Mouse (Mus musculus) limb, embryonic 11.5 days (tissue): Measurements from ENCODE around the gene Cep72. TPM values are rescaled to one million over a fixed set of nuclear protein-coding genes. Genes with fewer than 3 reads are reported as not detected.
"Not testable (repeated sequence)": the region's sequence is repeated elsewhere in the genome, so short reads cannot be mapped to it uniquely, and the experiment has no call there.

Experiments
- ATAC-seq: fragments of 200-750 bp; cut with Nextera tagmentation; 2 replicates; pipeline ENCODE4 v1.8.0; 2017; ENCODE audit warnings: low read depth; ENCODE audit not compliant: insufficient number of reproducible peaks, low FRiP score, low TSS enrichment
- DNase-seq: peaks from one replicate; pipeline ENCODE4 v3.0.0-alpha.2; 2015; ENCODE audit warnings: low spot score
- H3K27ac ChIP-seq: fragments of 300-500 bp; sonication (generic); replicated peaks from 2 replicates; pipeline ENCODE4 v1.5.1; 2014; ENCODE audit warnings: low read depth, mild to moderate bottlenecking, low read length
- H3K27me3 ChIP-seq: fragments of 300-500 bp; sonication (generic); 2 replicates; pipeline ENCODE4 v1.6.1; 2014; ENCODE audit warnings: mild to moderate bottlenecking, low read length, mixed read lengths; ENCODE audit not compliant: control insufficient read depth, insufficient read depth
- H3K36me3 ChIP-seq: fragments of 300-500 bp; sonication (generic); 2 replicates; pipeline ENCODE4 v1.6.1; 2014; ENCODE audit warnings: mild to moderate bottlenecking, low read length, moderate library complexity, mixed read lengths; ENCODE audit not compliant: control insufficient read depth, insufficient read depth
- H3K4me1 ChIP-seq: fragments of 300-500 bp; sonication (generic); 2 replicates; pipeline ENCODE4 v1.6.1; 2014; ENCODE audit warnings: low read length, mixed read lengths; ENCODE audit not compliant: control insufficient read depth, insufficient read depth
- H3K4me2 ChIP-seq: fragments of 300-500 bp; sonication (generic); 2 replicates; pipeline ENCODE4 v1.6.1; 2014; ENCODE audit warnings: low read depth, mild to moderate bottlenecking, moderate library complexity; ENCODE audit not compliant: severe bottlenecking
- H3K4me3 ChIP-seq: fragments of 300-500 bp; sonication (generic); 2 replicates; pipeline ENCODE4 v1.5.1; 2014; ENCODE audit warnings: low read depth, low read length
- H3K9ac ChIP-seq: fragments of 300-500 bp; sonication (generic); 2 replicates; pipeline ENCODE4 v1.6.1; 2014; ENCODE audit warnings: mild to moderate bottlenecking, low read length
- H3K9me3 ChIP-seq: fragments of 300-500 bp; sonication (generic); 2 replicates; pipeline ENCODE4 v1.6.1; 2016; ENCODE audit warnings: low read length; ENCODE audit not compliant: control insufficient read depth
- WGBS: fragments of 180-500 bp; shearing (Covaris S2); extraction: QIAGEN DNeasy Blood & Tissue Kit; methylation state at CpG from one replicate; pipeline ENCODE4 v1.1.7; 2014; 5-methylcytosine and 5-hydroxymethylcytosine counted together
- polyA plus RNA-seq: library from polyadenylated mRNA; unstranded; fragments of >200 nt; fragmentation: Nextera tagmentation; extraction: Ambion mirVana; gene quantifications from 2 replicates; pipeline ENCODE4 v1.2.1, GENCODE M21; 2014

Gene Cep72
- polyA plus RNA-seq, 1 experiment from 2014 or later, result 23.4 TPM

DNA sequence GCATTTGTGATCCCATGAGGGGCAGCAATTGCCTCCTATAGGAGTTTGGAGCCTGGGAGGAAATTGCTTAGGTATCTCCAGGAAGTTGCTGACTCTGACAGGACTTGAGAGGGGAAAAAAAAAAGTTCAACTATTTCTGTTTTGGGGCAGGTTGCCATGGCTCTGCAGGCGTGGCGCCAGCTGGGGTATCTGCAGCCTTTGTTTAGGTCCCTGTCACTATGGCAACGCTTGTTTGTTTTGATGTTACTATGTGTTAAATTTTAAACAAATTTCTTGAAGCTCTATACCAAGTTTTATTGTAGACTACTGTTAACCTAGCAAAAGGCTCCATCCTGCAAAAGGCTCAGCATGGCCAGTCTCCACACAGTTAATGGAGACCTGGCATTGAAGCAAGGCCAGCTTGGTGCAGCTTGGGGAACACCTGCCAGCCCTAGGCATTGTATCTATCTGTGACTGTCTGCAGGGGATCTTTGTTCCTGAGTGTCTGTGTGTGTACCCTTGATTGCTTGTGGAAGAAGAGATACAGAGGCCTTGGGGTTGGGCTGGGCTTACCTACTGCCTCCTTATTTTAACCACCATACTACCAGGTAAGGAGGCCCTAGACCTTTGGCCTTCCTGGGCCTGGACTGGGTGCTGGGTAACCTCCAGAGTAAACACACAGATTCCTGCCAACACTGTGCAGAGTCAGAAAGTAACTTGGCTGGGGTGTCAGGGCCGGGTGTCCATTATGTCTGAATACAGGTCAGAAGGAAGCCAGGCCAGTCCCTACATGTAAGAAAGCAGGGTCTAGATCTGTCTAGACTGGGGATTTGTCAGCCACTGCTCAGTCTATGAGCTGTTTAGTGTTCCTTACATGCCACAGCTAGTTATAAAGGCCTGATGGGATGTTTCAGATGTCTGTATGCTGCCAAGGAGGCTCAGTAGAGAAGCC is 36.7 kb downstream of the Cep72 start:
- Histone ChIP-seq H3K9ac (no peak overlapping the region), H3K27ac (no peak overlapping the region), H3K27me3 (no peaks in the 10 kb centered on the region), H3K4me3 (no peak overlapping the region), H3K4me2 (no peak overlapping the region), H3K4me1 (no peaks in the 10 kb centered on the region), H3K36me3 (no peaks in the 10 kb centered on the region), H3K9me3 (no peaks in the 10 kb centered on the region)
- ATAC-seq (no peak), DNase-seq (no peak)
- 75% methylated on average over 4 of the region's 4 CpGs for WGBS

DNA sequence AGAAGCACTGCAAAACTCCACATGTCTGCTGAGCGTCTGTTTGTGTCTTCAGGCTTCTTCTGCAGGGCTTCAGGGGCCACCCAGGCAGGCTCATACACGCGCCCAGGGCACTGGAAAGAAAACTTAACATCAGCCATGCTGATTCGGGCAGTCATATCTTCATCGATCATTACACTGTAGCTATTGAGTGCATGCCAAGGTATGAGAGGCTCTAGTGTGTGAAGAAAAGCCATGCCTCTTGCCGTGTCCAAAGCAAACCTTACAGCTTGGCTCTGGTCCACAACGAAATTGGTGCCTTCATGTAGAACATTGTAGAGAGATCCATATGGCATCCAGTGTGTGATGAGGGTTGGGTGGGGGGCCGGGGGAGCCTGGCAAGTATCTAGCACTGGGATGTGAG is 43.1 kb downstream of the Cep72 start:
- DNase-seq, H3K4me3 ChIP-seq, H3K4me2 ChIP-seq, H3K27me3 ChIP-seq, H3K36me3 ChIP-seq, H3K9ac ChIP-seq, H3K27ac ChIP-seq, ATAC-seq, H3K4me1 ChIP-seq, H3K9me3 ChIP-seq: not testable (repeated sequence)
- WGBS, result 86% methylated on average over 8 of the region's 8 CpGs

DNA sequence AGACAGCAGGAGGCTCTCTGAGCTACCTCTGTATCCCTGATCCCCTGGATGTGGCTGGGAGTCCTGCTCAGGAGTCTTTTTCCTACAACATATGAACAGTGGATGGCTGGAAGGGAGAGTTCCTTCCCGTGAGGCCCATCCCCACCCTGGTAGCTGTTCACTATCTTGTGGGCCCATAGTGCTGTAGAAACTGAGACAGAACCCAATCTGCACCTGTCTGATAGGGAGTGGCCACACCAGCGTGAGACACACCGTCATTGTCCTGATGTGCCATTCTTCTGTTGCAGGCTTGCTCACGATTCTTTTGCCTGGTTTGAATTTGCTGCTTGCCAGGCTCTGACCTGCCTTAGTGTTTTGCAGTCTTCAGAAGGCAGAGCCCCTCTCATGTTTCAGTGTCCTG is 44.7 kb downstream of the Cep72 start:
- no peak overlapping the region for H3K9ac ChIP-seq
- 81% methylated on average over 4 of the region's 4 CpGs for WGBS
- ATAC-seq (no peak), DNase-seq (no peak)
- H3K4me1 ChIP-seq, result no peaks in the 10 kb centered on the region
- H3K9me3 ChIP-seq, result no peaks in the 10 kb centered on the region
- H3K27me3 ChIP-seq, result no peaks in the 10 kb centered on the region
- no peaks in the 10 kb centered on the region for H3K36me3 ChIP-seq
- H3K27ac ChIP-seq, result no peak overlapping the region
- no peak overlapping the region for H3K4me3 ChIP-seq
- no peak overlapping the region for H3K4me2 ChIP-seq

DNA sequence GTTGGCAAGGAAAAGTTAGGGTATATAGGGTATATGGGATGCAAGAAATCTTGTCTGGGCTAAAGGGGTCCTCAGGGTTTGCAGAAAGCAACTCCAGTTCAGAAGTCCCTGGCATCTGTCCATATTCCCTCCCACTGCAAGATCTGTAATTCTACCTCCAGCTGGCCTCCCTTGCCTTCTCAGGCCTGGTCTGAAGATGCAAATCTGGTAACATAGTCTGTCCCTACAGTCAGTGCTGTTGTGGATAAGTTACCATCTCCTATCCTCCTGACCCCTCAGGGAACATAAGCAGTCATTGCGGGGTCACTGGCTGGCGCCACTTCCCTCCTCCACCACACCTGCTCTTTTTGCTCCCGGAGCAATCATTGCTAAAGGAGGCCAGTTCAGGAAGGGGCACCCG is 46.2 kb downstream of the Cep72 start:
- Histone ChIP-seq H3K4me2 (no peak overlapping the region), H3K27ac (no peak overlapping the region), H3K36me3 (no peaks in the 10 kb centered on the region), H3K27me3 (peaks cover 2% of the 10 kb centered on the region; the same call in 1 of the 2 replicates), H3K9me3 (no peaks in the 10 kb centered on the region), H3K4me3 (no peak overlapping the region), H3K9ac (no peak overlapping the region), H3K4me1 (no peaks in the 10 kb centered on the region)
- DNase-seq (no peak), ATAC-seq (no peak)
- WGBS, result 75% methylated on average over 4 of the region's 4 CpGs

DNA sequence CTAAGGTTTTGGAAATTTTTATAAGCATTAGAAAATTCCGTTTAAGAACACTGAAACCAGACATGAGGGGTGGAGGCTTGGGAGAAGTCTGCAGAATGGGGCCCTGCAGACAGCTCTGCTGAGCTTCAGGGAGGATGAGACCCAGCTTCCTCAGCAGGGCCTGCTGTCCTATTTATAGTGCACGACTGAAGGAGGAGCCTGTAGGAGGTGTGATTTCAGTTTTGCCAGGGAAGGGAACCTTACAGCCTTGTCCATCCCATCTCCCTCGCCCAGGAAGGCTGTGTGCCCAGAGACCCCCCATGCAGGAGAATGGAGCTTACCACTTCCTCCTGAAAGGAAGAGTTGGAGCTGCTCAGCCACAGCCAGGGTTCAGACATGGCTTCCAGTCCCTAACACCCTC is 51.4 kb downstream of the Cep72 start:
- DNase-seq (no peak), ATAC-seq (no peak)
- Histone ChIP-seq H3K27me3 (peaks cover 16% of the 10 kb centered on the region), H3K9ac (no peak overlapping the region), H3K4me1 (peaks cover 5% of the 10 kb centered on the region), H3K4me2 (peak overlapping the region; percentile 98), H3K4me3 (no peak overlapping the region), H3K9me3 (no peaks in the 10 kb centered on the region), H3K36me3 (no peaks in the 10 kb centered on the region), H3K27ac (no peak overlapping the region)
- 16% methylated on average over 3 of the region's 3 CpGs for WGBS

DNA sequence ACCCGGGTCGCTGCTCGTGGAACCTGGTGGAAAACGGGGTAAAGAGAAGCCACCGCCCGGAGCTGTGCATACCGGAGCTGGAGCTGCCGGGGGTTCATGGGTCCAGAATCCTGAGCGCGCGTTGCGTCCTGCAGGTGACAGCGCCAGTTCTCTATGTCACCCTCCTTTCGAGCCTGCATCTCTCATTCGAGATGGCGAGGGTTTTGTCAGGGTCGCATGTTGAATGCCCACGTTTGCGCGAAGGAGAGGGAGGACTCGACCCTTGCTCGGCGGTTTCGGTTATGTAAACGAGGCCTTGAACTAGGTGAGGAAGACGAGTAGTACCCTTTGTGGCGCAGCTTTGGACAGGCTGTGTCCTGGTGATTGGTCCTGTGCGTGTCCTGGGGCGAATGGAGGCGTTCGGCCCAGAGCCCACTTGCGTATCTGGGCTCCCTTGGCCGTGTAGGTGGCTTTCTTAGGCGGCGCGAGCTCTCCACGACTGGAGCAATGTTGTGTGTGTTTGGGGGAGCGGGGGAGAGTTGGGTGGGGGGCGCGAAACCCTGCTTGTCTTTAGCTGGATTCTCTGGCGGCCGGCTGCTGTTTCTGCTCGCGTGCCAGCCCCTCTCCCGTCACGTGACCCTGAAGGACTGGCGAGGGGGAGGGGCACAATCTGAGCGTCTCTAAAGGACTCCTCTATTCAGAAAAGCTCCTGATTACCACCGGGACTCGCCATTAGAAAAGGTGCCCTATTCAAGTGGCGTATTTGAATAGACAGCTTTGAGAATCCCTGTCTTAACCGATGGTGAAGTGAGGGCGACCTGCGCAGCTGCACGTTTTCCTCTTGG is 52.1 kb downstream of the Cep72 start:
- Histone ChIP-seq H3K9ac (peak overlapping the region; percentile 22; the same call in 1 of the 2 replicates), H3K27ac (no peak overlapping the region), H3K9me3 (no peaks in the 10 kb centered on the region), H3K36me3 (no peaks in the 10 kb centered on the region), H3K4me1 (peaks cover 5% of the 10 kb centered on the region), H3K4me2 (peak overlapping the region; percentile 98), H3K27me3 (peaks cover 16% of the 10 kb centered on the region), H3K4me3 (peak overlapping the region; percentile 47)
- WGBS, result under 1% methylated on average over 55 of the region's 55 CpGs
- ATAC-seq, result no peak
- DNase-seq, result peak; percentile 71

DNA sequence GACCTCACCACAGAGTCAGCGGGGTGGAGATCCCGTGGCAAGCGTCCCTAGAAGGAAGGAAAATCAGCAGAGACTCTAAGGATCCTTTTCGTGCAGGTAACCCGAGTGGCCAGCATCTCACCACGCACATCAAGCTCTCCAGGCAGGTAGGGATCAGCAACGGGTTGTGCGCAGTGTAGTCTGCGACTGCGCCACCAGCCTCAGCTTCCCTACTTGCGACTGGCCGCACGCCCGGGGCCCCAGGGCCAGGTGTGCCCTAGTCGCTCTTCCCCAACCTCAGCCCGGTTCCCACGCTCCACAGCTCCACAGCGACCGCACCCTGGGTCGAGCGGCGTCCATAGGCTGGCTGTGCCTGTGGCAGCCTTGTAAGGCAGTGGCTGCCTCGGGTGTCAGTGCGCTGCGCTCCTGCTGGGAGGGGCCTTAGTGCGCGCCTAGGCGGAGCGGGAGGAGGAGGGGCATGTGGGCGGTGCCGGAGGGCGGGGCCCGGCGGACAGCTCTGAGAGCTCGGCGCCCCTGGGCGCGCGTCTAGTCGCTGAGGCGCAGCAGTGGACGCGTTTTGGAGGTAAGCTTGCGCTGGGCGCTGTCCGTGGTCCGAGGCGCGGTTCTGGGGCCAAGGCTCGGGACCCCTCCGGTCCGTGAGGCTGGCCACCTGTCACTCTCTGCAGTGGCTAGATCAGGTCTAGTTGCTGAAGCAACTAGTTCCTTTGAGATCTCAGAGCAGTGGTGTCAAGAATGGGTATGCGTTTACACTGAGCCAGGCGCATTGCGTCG is 53.0 kb downstream of the Cep72 start, which contains the start of gene Tppp:
Gene Tppp (plus strand): TSS at position 460 of the 771 bp plus-strand sequence.
- Histone ChIP-seq H3K27me3 (peaks cover 16% of the 10 kb centered on the region), H3K4me3 (peak within 1 kb of the TSS; percentile 47), H3K27ac (no peak within 1 kb of the TSS), H3K4me1 (peaks cover 5% of the 10 kb centered on the region), H3K4me2 (peak within 1 kb of the TSS; percentile 98), H3K9ac (peak within 1 kb of the TSS; percentile 22; the same call in 1 of the 2 replicates), H3K9me3 (no peaks in the 10 kb centered on the region), H3K36me3 (no peaks in the 10 kb centered on the region)
- DNase-seq (peak; percentile 87), ATAC-seq (peak; percentile 93)
- under 1% methylated on average over 48 of the region's 56 CpGs for WGBS

DNA sequence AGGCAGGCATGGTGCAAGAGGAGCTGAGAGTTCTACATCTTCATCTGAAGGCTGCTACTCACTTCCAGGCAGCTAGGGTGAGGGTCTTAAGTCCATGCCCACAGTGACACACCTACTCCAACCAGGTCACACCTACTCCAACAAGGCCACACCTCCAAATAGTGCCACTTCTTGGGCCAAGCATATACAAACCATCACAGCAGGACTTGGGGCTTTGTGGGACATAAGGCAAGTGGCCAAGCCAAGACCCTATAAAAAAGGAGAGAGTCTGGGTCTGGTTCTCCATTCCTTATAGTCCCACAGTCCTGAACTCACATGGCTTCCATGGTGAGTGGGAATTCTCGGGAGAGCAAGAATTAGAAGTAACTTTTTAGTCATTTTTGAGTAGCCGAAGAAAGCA is 53.9 kb downstream of the Cep72 start:
- 86% methylated on average over 2 of the region's 2 CpGs for WGBS
- H3K9ac ChIP-seq, H3K9me3 ChIP-seq, H3K27ac ChIP-seq, H3K4me3 ChIP-seq, H3K4me2 ChIP-seq, ATAC-seq, H3K36me3 ChIP-seq, H3K4me1 ChIP-seq, DNase-seq: not testable (repeated sequence)
- H3K27me3 ChIP-seq, result peaks cover 16% of the 10 kb centered on the region
